Mouse (Mus musculus) layer of hippocampus, postnatal 36 days (tissue): Measurements from ENCODE around the gene Egln1. TPM values are rescaled to one million over a fixed set of nuclear protein-coding genes. Genes with fewer than 3 reads are reported as not detected.

Experiments used
- DNase-seq, 2 experiments: peaks; one replicate each; pipeline ENCODE4 v3.0.0; 2022
- total RNA-seq, 2 experiments: library from RNA; stranded (reverse); gene quantifications; 2 replicates each; pipeline ENCODE4 v1.2.3; 2021

Egln1 gene
- total RNA-seq, 2 experiments from 2014 or later, result 62.5 to 63.4 TPM

- DNase-seq, result no peak
Observed at GRCm38 (mm10) chr8:124944406-124944805, 4.7 kb downstream of the Egln1 start.

- no peak for DNase-seq
Observed at GRCm38 (mm10) chr8:124943801-124944200, 5.3 kb downstream of the Egln1 start.

DNA sequence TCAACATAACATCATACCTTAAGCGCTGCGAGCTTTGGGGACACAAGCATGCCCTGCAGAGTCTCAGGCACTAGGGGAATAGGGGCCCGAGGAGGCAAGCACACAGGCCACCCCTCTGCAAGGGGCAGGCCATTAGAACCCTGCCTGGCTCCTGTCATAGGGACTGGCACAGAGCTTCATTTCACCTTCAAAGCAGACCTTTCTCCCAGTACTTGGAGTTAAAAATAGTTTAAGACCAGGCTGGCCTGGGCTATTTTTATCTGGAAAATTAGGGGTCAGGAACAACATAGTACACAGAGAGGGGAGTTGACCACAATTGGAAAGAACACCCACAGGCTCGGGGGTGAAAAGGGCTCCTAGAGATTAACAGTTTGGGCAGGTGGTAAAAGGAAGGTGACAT lies 11.8 kb downstream of the Egln1 start:
- no peak for DNase-seq

GRCm38 (mm10) chr8:124936699-124937098 lies 12.4 kb downstream of the Egln1 start:
- no peak for DNase-seq

- DNase-seq, result no peak
Observed at GRCm38 (mm10) chr8:124935116-124935515, 14.0 kb downstream of the Egln1 start.

DNA sequence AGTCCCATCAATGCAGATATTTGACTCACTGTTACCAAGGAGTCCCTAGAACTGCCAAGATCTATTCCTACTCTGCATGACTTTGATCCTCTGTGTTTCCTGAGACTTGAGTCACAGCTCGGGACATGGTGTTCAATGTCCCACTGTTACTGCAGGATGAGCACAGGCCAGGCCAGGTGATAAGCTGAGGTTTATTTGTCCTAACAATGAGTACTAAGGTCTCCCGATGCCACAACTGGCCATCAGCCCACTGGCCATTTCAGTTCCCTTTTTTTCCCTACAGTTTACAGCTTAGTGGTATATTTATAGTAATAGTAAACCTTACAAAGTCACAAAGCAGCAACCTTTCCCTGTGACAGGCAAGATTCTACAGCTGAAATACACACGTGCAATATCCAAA lies 16.7 kb downstream of the Egln1 start:
- DNase-seq, result no peak

- no peak for DNase-seq
Observed at GRCm38 (mm10) chr8:124930649-124931048, 18.5 kb downstream of the Egln1 start.

GRCm38 (mm10) chr8:124930086-124930485 lies 19.0 kb downstream of the Egln1 start:
- no peak for DNase-seq

- DNase-seq, result no peak
Observed at GRCm38 (mm10) chr8:124929006-124929405, 20.1 kb downstream of the Egln1 start.

DNA sequence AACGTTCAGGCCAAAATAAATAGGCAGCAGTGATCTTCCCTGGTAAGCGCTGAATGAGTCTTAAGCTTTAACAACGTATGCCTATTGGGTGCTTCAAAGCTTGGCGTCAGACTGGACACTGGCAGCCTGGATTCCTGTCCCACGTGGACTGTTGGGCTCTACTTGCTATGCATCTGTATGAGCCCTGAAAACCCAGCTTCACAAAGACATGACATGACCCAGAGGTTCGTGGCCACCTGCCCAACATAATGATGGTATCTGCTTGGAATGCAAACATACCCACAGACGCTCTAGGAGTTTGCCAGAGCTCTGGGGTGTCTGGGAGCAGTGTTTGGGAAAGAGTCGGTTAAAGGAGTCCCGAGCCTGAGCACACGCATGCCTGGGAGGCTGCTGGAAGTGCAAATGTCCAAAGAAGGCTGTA lies 22.8 kb downstream of the Egln1 start:
- DNase-seq, result no peak

DNA sequence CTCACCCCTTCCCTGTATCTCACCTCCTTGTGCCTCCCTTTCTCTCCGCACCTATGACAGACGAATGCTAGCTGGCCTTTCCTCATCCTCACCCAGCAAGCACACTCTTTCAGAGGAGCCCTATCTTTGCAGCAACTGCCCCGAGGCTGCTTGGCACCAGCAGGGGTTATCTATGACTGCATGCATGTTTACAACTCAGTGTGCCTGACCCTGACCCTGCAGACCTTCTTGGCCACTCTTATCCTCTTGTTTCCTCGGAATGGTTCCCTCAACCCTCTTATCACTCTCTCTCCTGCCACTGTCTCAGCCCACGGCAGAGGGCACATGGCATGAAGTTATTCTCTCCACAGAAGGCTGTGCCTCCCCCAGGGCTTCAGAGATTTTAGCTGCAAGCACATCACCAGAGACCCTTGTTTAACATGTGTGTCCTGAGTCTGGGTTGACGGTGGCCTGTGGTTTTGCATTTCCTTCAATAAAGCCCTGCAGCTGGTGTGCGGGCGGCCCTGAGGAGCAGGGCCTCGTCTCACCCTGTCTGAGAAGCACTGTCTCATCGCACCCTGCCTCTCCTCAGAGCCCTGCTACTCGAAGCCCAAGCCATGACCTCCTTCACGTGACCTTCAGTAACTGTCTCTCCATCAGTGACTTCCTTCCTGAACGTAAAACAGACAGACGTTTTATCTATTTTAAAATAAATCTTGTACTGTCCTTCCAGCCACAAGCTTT lies 23.4 kb downstream of the Egln1 start:
- DNase-seq, result no peak

DNA sequence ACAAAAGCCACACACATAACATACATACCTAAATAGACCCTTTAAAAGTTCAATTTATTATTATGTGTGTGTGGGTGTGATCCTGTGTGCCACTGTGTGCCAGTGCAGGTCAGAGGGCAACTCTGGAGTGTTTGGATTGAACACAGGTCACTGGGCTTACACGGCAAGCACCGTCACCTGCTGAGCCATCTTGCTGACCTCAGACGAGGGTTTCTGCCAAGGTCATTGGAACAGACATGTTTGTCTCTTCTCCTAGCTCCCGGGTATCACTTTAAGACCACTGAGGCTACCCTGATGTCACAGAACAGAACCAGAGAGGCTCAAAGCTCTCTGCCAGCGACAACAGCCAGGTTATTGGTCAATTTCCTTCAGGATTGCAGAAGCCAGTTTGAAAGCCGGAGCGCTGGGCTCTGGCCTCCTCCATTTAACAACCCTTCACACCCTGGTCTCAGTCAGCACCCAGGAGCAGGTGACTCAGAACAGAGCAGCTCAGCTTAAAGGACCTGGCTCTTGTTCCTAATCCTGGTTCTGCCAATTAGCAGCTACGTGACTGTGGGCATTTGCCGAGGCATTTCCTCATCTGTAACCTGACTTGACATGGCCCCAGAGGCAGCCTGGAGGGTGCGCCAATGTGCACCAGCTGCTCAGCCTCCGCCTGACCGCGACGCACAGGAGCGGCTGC lies 25.0 kb downstream of the Egln1 start:
- no peak for DNase-seq

GRCm38 (mm10) chr8:124922490-124923089 lies 26.5 kb downstream of the Egln1 start:
- no peak for DNase-seq

DNA sequence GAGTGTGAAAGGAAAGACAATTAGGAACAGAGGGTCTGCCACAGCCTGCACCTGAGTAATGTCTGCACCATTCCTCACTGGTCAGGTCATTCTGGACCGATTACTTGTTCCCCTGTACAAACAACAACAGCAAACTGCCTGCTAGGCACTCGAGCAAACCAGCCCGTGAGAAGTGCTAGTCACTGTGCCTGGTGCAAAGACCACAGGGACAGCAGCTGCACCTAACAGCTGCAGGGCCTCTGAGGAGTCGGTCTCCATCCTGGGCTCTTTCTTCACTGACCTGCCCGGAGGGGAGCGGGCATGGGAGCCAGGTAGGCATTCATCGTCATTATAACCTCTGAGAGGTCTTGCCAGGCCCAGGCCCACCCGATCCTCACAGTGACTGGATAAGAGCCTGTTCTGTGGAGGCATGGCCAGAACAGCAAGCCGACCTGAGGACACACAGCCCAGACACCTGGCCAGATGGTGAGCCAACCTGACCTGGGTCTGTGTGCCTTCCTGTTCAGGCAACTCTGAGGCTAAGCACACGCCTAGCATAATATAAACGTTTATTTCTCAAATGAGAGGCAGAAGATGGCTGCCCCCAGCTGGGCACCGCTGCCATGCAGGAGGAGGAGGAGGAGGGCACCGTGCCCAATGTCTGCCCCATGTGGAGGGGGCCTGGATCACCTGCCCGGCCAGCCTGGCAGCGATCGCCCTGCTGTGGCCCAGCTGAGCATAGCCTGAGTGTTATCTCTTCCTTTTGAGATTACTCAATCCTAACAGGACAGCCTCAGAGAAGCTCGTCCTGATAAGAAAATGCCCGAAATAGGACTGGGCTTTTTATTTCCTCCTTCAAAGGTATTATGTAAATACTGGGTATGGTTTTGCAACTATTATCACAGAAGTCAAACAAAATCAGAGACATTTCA lies 27.5 kb downstream of the Egln1 start:
- DNase-seq, result no peak

GRCm38 (mm10) chr8:124917741-124918484 lies 31.2 kb downstream of the Egln1 start:
- DNase-seq, result no peak

DNA sequence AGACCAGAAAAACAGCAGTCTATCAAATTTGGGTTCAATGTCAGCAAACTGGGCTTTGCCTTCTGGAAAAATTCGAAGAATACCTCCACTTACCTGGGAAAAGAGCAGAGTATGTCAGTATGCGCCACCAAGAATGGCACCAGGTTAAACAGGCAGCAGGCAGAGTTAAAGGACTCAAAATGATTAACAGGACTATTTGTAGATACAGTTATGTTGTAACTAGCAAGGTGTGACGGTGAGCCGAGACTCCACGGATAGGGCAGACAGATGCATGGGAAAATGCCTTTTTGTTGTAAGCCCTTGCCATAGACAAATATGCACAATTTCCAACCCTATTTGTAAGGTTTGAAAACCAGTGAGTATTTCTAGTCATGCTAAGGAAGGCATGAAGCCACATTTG lies 35.1 kb downstream of the Egln1 start:
- no peak for DNase-seq

DNA sequence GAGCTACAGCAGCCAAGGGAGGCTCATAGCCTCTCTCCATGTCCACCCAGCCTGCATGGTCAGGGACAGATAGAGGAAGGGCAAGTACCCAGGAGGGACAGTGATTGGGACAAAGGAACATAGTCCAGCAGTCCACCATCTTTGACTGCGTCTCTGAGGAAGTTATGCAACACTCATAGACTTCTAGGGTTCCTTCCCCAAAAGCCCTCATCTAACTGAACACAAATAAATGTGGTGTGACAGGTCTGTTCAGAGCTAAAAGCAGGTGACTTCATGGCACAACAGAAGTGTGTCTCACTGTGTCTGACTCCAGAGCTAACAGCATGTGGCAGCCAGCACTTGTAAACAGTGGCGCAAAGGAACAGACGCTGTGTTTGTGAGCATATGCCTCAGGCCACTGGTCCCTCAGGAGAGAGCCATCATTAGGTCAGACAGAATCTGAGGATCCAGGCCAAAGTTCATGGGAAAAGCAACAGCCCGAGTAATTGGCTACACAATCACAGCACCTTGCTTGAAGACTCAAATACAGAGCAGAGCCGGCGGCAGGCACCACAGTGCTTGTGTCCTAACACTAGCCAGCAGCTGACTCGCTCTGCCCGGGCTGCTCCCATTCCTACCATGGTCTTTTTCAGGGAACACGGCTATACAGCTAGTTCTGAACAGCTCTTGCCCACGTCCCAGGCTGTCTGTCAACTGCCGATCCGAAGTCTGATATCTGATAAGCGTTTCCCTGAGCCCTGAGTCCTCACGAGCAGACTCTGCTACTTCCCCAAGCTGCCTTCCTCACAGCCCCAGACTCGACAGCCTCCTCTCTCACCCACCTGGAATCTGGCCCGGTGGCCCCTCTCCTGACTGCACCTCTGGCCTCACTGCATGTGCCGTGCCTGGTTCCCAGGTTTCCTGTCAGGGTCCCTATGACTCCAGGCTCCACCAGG lies 36.9 kb downstream of the Egln1 start:
- no peak for DNase-seq

DNA sequence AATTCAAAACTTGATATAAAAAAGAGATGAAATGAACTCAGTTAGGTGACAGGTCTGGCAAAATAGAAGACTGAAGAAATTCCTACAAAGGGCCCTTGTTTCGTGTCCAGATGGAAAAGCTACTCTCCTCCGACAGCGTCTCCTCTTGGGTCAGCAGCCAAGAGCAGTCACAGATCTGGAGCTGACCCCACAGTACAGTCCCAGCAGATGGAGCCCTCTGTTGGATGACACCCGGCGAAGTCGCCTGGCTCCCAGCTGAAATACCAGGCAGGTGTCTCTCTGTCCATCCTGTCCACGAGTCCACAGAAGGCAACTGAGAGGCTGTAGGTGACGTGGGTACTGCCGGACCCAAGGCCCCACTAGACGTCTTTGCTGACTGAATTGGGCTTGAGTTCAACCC lies 38.8 kb downstream of the Egln1 start:
- DNase-seq, result no peak

DNA sequence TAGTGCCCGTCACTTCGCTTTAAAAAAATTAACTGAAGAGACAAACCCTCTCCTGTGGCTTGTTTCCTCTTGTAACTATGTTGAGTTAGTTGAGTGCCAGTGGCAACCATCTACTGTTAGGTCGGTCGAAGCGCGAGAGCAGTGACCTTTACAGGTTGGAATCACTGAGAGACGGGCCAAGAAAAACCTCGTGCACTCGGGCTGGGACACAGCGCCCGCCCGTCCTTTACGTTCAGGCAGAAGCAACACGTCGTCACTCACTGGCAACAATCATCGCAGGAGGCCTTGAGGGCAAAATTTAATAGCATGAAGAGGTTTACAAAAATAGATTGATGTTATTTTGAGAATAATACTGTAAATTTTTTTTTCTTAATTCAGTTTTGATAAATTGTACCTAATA lies 39.2 kb downstream of the Egln1 start:
- DNase-seq, result no peak

- DNase-seq, result no peak
Observed at GRCm38 (mm10) chr8:124905482-124905881, 43.6 kb downstream of the Egln1 start.

GRCm38 (mm10) chr8:124903198-124903597 lies 45.9 kb downstream of the Egln1 start:
- DNase-seq, result no peak
